Mouse (Mus musculus): ENCODE results near the gene N4bp1. TPM values are rescaled to one million over a fixed set of nuclear protein-coding genes. Genes with fewer than 3 reads are reported as not detected.
A peak's percentile ranks its signal among the peaks of the same experiment; 100 is the strongest.

N4bp1 gene
- polyA plus RNA-seq, 1 experiment = 19.4 TPM

DNA sequence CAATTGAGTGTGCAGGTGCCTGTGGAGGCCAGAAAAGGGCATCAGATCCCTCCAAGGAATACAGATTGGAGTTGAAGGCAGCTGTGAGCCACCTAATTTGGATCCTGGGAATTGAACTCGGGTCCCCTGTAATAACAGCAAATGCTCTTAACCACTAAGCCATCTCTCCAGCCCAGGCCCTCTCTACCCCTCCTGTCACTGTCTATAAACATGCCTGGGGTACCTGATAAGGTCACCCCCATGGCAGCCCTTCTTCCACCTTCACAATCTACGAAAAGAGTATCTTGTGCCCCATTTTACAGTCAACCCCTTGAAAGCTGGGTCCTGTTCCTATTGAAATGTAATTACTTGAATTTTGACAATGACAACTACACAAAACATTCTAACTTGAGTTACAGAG is 11.0 kb downstream of the N4bp1 start:
- Histone ChIP-seq H3K4me3 (ENCODE audit: low read depth, low read length) (no peak overlapping the region), H3K36me3 (ENCODE audit: control insufficient read depth, insufficient read depth, low read length) (no peaks in the 10 kb centered on the region; the same call in 1 of the 2 replicates), H3K27ac (ENCODE audit: insufficient read depth, low read depth, low read length) (no peak overlapping the region; the same call in 1 of the 2 replicates), H3K4me1 (ENCODE audit: control insufficient read depth, insufficient read depth, insufficient read length, low read length) (peaks cover 27% of the 10 kb centered on the region), H3K27me3 (ENCODE audit: control insufficient read depth, insufficient read depth, low read length) (no peaks in the 10 kb centered on the region)
- no peak for TF ChIP-seq CTCF (IDR thresholded peaks at IDR 0.05; ENCODE audit: extremely low read depth, insufficient read length, insufficient replicate concordance, low read depth, low read length)
- TF ChIP-seq POLR2A (IDR thresholded peaks at IDR 0.05; ENCODE audit: low read depth, low read length) = no peak
- 78% methylated on average over 2 of the region's 2 CpGs for WGBS

DNA sequence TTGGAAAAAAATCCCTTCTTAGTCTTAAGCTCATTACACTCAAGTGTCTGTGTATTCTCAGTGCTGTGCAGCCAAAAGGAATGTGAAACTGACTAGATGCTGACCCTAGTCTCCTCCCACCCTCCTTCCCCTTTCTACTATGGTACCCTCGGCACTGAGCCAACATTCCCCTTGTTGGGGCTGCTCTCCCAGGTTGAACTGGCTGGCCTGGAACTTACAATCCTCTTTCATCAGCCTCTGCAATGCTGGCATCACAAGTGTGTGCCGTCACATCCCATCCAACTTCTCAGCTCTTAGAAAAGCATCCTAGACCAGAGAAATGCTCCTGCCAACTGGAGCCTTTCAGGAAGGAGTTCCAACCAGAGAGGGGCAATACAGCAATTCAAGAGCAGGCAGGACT is 11.9 kb downstream of the N4bp1 start:
- peaks cover 2% of the 10 kb centered on the region; the same call in 1 of the 2 replicates for H3K36me3 ChIP-seq (ENCODE audit: control insufficient read depth, insufficient read depth, low read length)
- H3K27ac ChIP-seq (ENCODE audit: insufficient read depth, low read depth, low read length) = no peak overlapping the region
- TF ChIP-seq POLR2A (IDR thresholded peaks at IDR 0.05; ENCODE audit: low read depth, low read length) (no peak), CTCF (IDR thresholded peaks at IDR 0.05; ENCODE audit: extremely low read depth, insufficient read length, insufficient replicate concordance, low read depth, low read length) (no peak)
- WGBS = 42% methylated on average over 2 of the region's 2 CpGs
- H3K4me1 ChIP-seq (ENCODE audit: control insufficient read depth, insufficient read depth, insufficient read length, low read length) = peaks cover 27% of the 10 kb centered on the region
- no peak overlapping the region for H3K4me3 ChIP-seq (ENCODE audit: low read depth, low read length)
- H3K27me3 ChIP-seq (ENCODE audit: control insufficient read depth, insufficient read depth, low read length) = no peaks in the 10 kb centered on the region

GRCm38 (mm10) chr8:86872097-86872815 is 12.8 kb downstream of the N4bp1 start:
- TF ChIP-seq POLR2A (IDR thresholded peaks at IDR 0.05; ENCODE audit: low read depth, low read length) (no peak), CTCF (IDR thresholded peaks at IDR 0.05; ENCODE audit: extremely low read depth, insufficient read length, insufficient replicate concordance, low read depth, low read length) (no peak)
- Histone ChIP-seq H3K27ac (ENCODE audit: insufficient read depth, low read depth, low read length) (no peak overlapping the region), H3K4me1 (ENCODE audit: control insufficient read depth, insufficient read depth, insufficient read length, low read length) (peaks cover 28% of the 10 kb centered on the region), H3K36me3 (ENCODE audit: control insufficient read depth, insufficient read depth, low read length) (peaks cover 2% of the 10 kb centered on the region; the same call in 1 of the 2 replicates), H3K27me3 (ENCODE audit: control insufficient read depth, insufficient read depth, low read length) (no peaks in the 10 kb centered on the region), H3K4me3 (ENCODE audit: low read depth, low read length) (no peak overlapping the region)
- 91% methylated on average over 11 of the region's 11 CpGs for WGBS

DNA sequence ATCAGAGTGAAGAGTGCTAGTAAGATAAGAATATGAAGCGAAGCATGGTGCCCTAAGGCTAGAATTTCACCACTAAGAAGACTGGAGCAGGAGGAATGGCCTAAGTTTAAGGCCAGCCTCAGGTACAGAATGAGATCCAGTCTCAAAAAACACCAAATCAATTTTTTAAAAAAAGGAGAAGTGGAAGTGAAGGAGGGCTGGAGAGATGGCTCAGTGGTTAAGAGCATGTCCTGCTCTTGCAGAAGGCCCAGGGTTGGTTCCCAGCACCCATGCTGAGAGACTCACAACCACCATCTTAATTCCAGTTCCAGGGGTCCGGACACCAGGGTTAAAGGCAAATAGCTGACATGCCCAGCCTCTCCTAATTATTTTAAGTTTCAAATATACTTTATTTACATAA is 13.6 kb downstream of the N4bp1 start:
- H3K4me1 ChIP-seq (ENCODE audit: control insufficient read depth, insufficient read depth, insufficient read length, low read length) = peaks cover 21% of the 10 kb centered on the region
- no peak for TF ChIP-seq CTCF (IDR thresholded peaks at IDR 0.05; ENCODE audit: extremely low read depth, insufficient read length, insufficient replicate concordance, low read depth, low read length)
- TF ChIP-seq POLR2A (IDR thresholded peaks at IDR 0.05; ENCODE audit: low read depth, low read length) = no peak
- WGBS = 87% methylated on average over 2 of the region's 2 CpGs
- peaks cover 2% of the 10 kb centered on the region; the same call in 1 of the 2 replicates for H3K36me3 ChIP-seq (ENCODE audit: control insufficient read depth, insufficient read depth, low read length)
- no peak overlapping the region for H3K27ac ChIP-seq (ENCODE audit: insufficient read depth, low read depth, low read length)
- H3K4me3 ChIP-seq (ENCODE audit: low read depth, low read length) = no peak overlapping the region
- no peaks in the 10 kb centered on the region for H3K27me3 ChIP-seq (ENCODE audit: control insufficient read depth, insufficient read depth, low read length)

GRCm38 (mm10) chr8:86870771-86871170 is 14.3 kb downstream of the N4bp1 start:
- peaks cover 21% of the 10 kb centered on the region for H3K4me1 ChIP-seq (ENCODE audit: control insufficient read depth, insufficient read depth, insufficient read length, low read length)
- H3K27ac ChIP-seq (ENCODE audit: insufficient read depth, low read depth, low read length) = peak overlapping the region; percentile 27; the same call in 1 of the 2 replicates
- H3K27me3 ChIP-seq (ENCODE audit: control insufficient read depth, insufficient read depth, low read length) = no peaks in the 10 kb centered on the region
- 14% methylated on average over 2 of the region's 2 CpGs for WGBS
- peaks cover 2% of the 10 kb centered on the region; the same call in 1 of the 2 replicates for H3K36me3 ChIP-seq (ENCODE audit: control insufficient read depth, insufficient read depth, low read length)
- no peak for TF ChIP-seq POLR2A (IDR thresholded peaks at IDR 0.05; ENCODE audit: low read depth, low read length)
- no peak for TF ChIP-seq CTCF (IDR thresholded peaks at IDR 0.05; ENCODE audit: extremely low read depth, insufficient read length, insufficient replicate concordance, low read depth, low read length)
- H3K4me3 ChIP-seq (ENCODE audit: low read depth, low read length) = no peak overlapping the region

- H3K36me3 ChIP-seq (ENCODE audit: control insufficient read depth, insufficient read depth, low read length) = peaks cover 2% of the 10 kb centered on the region; the same call in 1 of the 2 replicates
- H3K27me3 ChIP-seq (ENCODE audit: control insufficient read depth, insufficient read depth, low read length) = no peaks in the 10 kb centered on the region
- WGBS = 95% methylated on average over 3 of the region's 3 CpGs
- H3K4me3 ChIP-seq (ENCODE audit: low read depth, low read length) = no peak overlapping the region
- TF ChIP-seq CTCF (IDR thresholded peaks at IDR 0.05; ENCODE audit: extremely low read depth, insufficient read length, insufficient replicate concordance, low read depth, low read length) (no peak), POLR2A (IDR thresholded peaks at IDR 0.05; ENCODE audit: low read depth, low read length) (no peak)
- H3K4me1 ChIP-seq (ENCODE audit: control insufficient read depth, insufficient read depth, insufficient read length, low read length) = peaks cover 18% of the 10 kb centered on the region
- no peak overlapping the region for H3K27ac ChIP-seq (ENCODE audit: insufficient read depth, low read depth, low read length)
Measured at GRCm38 (mm10) chr8:86868041-86868440, 17.0 kb downstream of the N4bp1 start.

DNA sequence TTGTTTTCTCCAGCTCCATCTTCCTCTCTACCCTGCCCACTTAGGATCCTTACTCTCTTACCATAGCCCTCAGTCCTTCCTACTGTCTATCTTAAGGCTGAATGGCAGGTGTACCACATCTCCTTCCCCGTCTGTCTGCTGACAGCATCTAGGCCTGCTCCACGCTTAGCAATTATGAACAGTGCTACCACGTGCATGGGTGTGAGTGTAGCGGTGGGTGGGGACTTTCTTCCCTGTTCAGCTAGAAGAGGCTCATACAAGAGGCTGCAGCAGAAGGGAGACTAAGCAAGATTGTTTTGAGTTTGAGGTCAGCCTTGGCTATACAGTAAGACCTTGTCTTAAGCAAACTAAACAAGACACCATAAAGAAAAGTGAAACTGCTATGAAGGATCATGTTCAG is 20.3 kb downstream of the N4bp1 start:
- TF ChIP-seq CTCF (IDR thresholded peaks at IDR 0.05; ENCODE audit: extremely low read depth, insufficient read length, insufficient replicate concordance, low read depth, low read length) (no peak), POLR2A (IDR thresholded peaks at IDR 0.05; ENCODE audit: low read depth, low read length) (no peak)
- 41% methylated on average over 4 of the region's 4 CpGs for WGBS
- H3K4me3 ChIP-seq (ENCODE audit: low read depth, low read length) = no peak overlapping the region

More for the DNA sequence above, 20.3 kb downstream of the N4bp1 start:
- no peak overlapping the region for H3K27ac ChIP-seq (ENCODE audit: insufficient read depth, low read depth, low read length)
- no peaks in the 10 kb centered on the region for H3K27me3 ChIP-seq (ENCODE audit: control insufficient read depth, insufficient read depth, low read length)
- H3K36me3 ChIP-seq (ENCODE audit: control insufficient read depth, insufficient read depth, low read length) = peaks cover 17% of the 10 kb centered on the region
- H3K4me1 ChIP-seq (ENCODE audit: control insufficient read depth, insufficient read depth, insufficient read length, low read length) = peaks cover 4% of the 10 kb centered on the region; the same call in 1 of the 2 replicates

All from small intestine, adult 2 months (tissue).